Mouse (Mus musculus) macrophage (primary cell): ENCODE measurements around the gene Ssbp3. TPM values are rescaled to one million over a fixed set of nuclear protein-coding genes. Genes with fewer than 3 reads are reported as not detected.

Source experiments
- H3K27ac ChIP-seq: fragments of 350-480 bp; formaldehyde crosslinking; 2 replicates; pipeline ENCODE4 v1.9.0; 2021
- H3K36me3 ChIP-seq: fragments of 350-480 bp; formaldehyde crosslinking; 2 replicates; pipeline ENCODE4 v1.9.0; 2021; ENCODE audit errors: inconsistent target
- H3K4me3 ChIP-seq: fragments of 350-480 bp; formaldehyde crosslinking; 2 replicates; pipeline ENCODE4 v1.9.0; 2021; ENCODE audit errors: inconsistent target
- H3K79me2 ChIP-seq: fragments of 350-480 bp; formaldehyde crosslinking; 2 replicates; pipeline ENCODE4 v1.9.0; 2021; ENCODE audit errors: inconsistent target
- WGBS: methylation state at CpG from one replicate; pipeline ENCODE4 v1.1.7; 2026; ENCODE audit warnings: inconsistent platforms; ENCODE audit not compliant: missing documents; 5-methylcytosine and 5-hydroxymethylcytosine counted together
- polyA plus RNA-seq: library from polyadenylated mRNA; stranded (reverse); fragments of 250-400 nt; gene quantifications from 3 replicates; pipeline ENCODE4 v1.2.4, GENCODE M21; 2018; ENCODE audit warnings: inconsistent platforms

Ssbp3 gene
- polyA plus RNA-seq, 1 experiment from 2014 or later, result 44.3 TPM

DNA sequence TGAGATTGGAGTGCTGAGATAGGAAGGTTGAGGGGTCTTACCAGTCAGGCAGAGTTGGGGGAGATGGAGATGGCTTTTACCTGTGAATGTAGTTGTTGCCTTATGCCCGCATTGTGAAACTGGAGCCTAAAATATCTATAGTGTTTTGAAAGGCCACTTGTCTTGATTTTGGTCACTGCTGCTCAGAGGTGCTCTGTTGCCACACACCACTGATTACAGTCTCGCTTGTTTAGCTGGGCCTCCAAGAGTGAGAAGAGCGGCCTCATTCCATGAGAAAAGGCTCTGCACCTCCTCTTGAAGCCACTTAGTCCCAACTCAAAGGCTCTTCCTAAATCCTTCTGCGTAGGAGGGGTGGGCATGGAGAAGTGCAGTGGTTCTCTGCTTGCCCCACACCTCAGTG is 40.3 kb downstream of the Ssbp3 start:
- Histone ChIP-seq H3K79me2 (no peaks in the 10 kb centered on the region; the same call in 1 of the 2 replicates), H3K27ac (no peak overlapping the region), H3K4me3 (no peak overlapping the region), H3K36me3 (no peaks in the 10 kb centered on the region)
- WGBS, result 89% methylated on average over 4 of the region's 4 CpGs

DNA sequence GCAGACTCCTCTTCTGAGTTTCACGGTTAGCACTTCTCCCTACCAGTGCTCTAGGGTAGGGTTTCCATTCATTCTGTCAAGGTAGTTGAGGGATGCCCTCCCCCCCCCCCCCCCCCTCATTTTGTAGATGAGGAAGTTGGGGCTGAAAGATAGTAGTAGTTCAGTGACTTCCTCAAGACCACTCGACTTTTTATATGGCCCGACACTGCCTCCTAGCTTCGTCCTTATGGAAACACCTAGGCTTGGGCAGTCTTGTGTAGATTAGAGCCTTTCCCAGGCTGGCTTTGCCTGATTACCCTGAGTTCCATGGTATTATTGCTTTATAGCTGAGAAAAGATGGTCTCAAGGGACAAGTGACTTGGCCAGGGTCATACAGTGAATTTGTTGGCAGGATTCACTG is 41.0 kb downstream of the Ssbp3 start:
- H3K36me3 ChIP-seq, result no peaks in the 10 kb centered on the region
- no peak overlapping the region for H3K27ac ChIP-seq
- no peaks in the 10 kb centered on the region; the same call in 1 of the 2 replicates for H3K79me2 ChIP-seq
- H3K4me3 ChIP-seq, result no peak overlapping the region
- WGBS, result 18% methylated on average over 4 of the region's 4 CpGs

DNA sequence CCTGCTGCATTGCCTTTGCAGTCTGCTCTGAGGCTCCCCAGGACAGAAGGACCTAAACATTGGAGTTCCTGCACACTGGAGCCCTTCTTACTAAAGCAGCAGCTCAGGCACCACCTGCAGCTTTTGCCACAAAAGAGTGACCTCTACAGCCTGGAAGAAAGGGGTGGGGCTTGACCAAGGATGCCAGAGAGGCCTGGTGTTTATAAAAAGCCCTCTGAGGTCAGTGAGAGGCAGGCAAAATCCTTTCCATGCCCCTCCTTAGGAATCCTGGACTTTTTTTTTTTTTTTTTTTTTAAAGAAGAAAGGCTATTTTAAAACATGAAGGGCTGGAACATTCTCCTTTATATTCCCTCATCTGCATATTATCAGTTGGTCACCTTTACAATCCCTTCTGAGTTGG is 42.7 kb downstream of the Ssbp3 start:
- no peak overlapping the region for H3K27ac ChIP-seq
- no peaks in the 10 kb centered on the region for H3K79me2 ChIP-seq
- no peaks in the 10 kb centered on the region for H3K36me3 ChIP-seq
- no peak overlapping the region for H3K4me3 ChIP-seq

DNA sequence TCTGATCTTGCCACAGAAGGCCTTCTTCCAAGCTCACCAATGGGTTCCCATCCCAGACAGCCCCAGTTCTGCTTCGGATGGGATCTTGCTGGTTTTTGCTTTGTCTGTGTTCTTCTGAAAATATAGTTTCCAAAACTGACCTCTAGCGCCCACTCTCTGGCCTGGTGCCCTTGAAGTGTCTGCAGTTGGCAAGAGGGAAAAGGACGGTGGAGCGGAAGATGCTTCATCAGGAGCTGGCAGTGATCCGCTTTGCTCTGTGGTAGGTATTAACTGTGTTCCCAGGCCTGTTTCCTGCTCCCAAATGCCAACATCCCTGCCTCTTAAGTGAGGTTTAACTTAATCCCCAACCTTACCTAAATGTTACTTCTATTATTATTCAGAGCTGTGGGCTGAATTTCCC is 43.3 kb downstream of the Ssbp3 start:
- no peaks in the 10 kb centered on the region for H3K79me2 ChIP-seq
- no peak overlapping the region for H3K27ac ChIP-seq
- WGBS, result 95% methylated on average over 5 of the region's 5 CpGs
- no peaks in the 10 kb centered on the region for H3K36me3 ChIP-seq
- no peak overlapping the region for H3K4me3 ChIP-seq

DNA sequence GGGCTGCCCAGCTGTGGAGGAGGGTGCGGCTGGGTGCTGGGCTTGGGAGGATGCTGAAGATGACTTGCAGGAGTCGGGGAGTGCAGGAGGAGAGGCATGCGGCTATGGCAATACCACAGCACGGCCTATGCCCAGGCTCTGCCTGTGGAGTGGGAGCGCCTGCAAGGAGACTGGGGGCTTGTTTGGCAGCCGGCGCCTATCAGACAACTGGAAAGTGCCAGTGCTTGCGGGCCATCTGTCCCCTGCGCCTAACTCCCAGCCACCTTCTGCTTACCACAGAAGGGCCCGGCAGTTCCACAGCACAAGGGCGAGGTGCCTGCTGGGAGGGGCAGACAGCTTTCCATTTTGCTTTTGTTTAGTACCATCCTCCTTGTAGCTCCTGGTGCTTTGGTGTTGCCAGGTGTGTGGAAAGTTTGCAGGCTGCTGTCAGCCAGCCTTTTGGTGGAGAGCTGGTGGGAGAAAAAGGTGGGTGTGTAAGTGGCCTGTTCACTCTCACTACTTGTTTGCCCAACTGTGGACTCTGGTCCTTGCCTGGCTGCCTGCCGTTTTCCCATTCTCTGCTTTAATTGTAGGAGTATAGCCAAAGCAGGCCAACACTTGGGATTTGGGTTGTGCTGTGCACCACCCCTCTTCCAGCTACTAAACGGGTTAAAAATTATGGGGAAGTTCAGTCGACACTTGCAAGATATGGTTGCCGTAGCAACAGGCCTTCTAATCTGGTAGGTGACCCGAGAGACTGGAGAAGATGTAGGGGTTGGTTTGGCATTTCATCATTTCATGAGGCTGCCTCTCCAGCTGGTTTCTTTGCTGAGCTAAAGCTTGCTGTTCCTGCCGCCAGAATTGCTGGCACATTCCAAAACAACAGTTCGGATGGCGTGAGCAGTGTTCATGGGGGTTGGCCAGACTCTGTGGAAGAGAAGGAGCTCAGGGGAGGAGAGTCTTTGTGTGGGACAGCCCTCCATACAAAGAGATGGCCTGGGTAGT is 45.5 kb downstream of the Ssbp3 start:
- Histone ChIP-seq H3K36me3 (no peaks in the 10 kb centered on the region), H3K79me2 (no peaks in the 10 kb centered on the region; the same call in 1 of the 2 replicates), H3K27ac (no peak overlapping the region), H3K4me3 (no peak overlapping the region)
- 59% methylated on average over 16 of the region's 19 CpGs for WGBS

DNA sequence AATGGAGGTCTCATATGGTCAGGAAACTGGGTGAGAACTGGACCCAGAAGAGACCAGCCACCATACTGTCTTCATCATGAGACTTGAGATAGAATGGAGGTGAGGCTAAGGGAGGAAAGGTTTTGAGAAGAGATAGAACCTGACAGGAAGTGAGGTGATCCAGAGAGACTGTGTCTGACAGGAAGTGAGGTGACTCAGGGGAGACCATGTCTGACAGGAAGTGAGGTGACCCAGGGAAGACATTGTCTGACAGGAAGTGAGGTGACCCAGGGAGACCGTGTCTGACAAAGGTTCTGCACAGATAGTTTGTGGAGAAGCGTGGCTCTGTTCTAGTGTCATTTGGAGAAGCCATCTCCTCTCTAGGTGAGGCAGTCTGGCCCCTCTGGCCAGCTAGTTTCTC is 47.6 kb downstream of the Ssbp3 start:
- H3K27ac ChIP-seq, result no peak overlapping the region
- 63% methylated on average over 2 of the region's 2 CpGs for WGBS
- no peaks in the 10 kb centered on the region; the same call in 1 of the 2 replicates for H3K79me2 ChIP-seq
- H3K4me3 ChIP-seq, result no peak overlapping the region
- H3K36me3 ChIP-seq, result no peaks in the 10 kb centered on the region

DNA sequence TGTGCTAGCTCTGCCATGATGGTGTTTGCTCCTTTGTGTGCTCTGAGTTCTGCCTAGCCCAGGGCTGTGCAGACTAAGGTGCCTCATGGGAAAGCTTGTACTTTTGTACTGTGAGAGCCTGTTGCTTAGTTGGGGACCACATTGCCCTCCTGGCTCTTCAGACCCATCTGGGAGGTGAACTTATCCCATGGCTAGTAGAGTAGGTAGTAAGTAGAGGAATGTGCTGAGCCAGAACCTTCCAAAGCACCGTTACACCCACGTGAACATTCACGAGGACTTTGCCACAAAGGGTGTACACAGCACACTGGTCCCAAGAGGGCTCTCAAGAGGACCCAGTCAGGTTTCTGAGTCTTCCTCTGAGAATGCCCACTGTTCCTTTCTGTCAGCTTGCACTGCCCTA is 48.1 kb downstream of the Ssbp3 start:
- Histone ChIP-seq H3K4me3 (no peak overlapping the region), H3K27ac (no peak overlapping the region), H3K79me2 (no peaks in the 10 kb centered on the region; the same call in 1 of the 2 replicates), H3K36me3 (no peaks in the 10 kb centered on the region)
- 94% methylated on average over 3 of the region's 3 CpGs for WGBS

DNA sequence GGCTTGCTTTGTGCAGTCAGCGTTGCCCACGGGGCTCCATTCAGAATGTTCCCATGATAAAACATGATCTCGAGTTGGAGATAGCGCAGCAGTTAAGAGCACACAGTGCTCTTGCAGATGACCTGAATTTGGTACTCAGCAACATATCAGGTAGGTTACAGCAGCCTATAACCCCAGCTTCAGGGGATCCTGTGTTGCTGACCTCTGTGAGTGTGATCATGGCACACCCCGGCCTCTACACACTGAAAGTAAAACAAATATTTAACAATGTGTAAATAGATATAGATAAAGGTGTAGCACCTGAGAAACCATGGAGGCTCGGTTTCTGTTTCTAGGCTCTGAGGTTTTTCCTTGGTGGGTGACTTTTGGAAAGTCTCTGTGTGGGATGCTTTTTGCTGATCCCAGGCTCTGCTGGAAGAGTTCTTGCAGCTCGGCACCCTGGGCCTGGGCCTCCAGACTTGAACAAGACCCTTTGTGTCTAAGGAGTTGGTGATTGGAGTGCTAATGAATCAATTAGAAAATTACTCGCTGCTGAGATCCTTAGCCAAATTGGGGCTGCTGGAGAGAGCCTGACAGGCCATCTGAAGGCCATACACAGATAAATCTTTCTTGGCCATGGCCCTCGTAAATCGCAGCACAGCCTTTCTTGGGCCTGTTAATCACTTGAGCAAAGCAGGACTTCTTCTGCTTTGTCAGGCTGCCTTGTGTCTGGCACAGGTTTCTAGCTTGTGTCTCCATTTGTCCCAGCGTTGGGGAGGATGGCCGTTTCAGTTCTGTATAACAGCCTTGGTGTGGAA is 49.2 kb downstream of the Ssbp3 start:
- Histone ChIP-seq H3K27ac (no peak overlapping the region), H3K36me3 (no peaks in the 10 kb centered on the region), H3K79me2 (no peaks in the 10 kb centered on the region; the same call in 1 of the 2 replicates), H3K4me3 (no peak overlapping the region)
- WGBS, result 91% methylated on average over 12 of the region's 12 CpGs

DNA sequence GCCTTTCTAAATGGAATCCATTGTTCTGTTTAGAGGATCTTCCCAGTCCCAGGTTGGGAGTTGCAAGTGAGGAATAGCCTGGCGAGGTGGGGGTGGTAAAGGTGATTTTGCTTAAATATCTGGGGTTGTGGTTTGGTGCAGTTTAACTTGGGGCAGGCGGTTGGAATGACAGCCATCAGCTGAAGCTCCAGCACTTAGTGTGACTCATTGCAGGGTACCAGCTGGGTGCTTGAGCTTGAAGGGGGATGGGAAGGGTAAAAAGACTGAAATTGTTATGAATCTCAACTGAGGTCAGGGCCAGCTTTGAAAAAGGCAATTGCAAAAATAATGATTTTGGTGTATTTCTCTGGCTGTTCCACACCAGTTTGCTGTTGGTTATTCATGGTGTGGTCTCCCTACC is 50.0 kb downstream of the Ssbp3 start:
- Histone ChIP-seq H3K4me3 (no peak overlapping the region), H3K36me3 (no peaks in the 10 kb centered on the region), H3K27ac (no peak overlapping the region), H3K79me2 (no peaks in the 10 kb centered on the region; the same call in 1 of the 2 replicates)
- 92% methylated on average over 2 of the region's 2 CpGs for WGBS

DNA sequence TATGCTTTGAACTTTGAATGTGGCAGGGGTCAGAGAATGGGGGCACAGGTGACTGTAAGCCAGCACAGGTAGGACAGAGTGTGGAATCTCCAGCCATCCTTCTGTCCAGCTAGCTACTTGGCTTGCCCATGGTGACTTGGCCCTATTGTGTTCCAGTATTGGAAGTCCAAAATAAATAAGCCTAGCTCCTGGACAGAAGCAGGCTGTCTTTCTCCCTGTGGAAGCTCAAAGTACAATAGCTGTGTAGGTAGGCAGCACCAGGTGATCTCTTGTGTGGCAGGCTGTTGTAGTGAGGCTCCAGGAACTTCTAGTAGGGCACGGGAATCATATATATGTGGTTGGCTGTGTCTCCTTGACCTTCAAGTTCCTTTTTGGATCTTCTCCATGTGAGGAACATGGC is 50.8 kb downstream of the Ssbp3 start:
- H3K4me3 ChIP-seq, result no peak overlapping the region
- H3K27ac ChIP-seq, result no peak overlapping the region
- H3K79me2 ChIP-seq, result no peaks in the 10 kb centered on the region; the same call in 1 of the 2 replicates
- 100% methylated on average over 1 of the region's 1 CpGs for WGBS
- H3K36me3 ChIP-seq, result no peaks in the 10 kb centered on the region

DNA sequence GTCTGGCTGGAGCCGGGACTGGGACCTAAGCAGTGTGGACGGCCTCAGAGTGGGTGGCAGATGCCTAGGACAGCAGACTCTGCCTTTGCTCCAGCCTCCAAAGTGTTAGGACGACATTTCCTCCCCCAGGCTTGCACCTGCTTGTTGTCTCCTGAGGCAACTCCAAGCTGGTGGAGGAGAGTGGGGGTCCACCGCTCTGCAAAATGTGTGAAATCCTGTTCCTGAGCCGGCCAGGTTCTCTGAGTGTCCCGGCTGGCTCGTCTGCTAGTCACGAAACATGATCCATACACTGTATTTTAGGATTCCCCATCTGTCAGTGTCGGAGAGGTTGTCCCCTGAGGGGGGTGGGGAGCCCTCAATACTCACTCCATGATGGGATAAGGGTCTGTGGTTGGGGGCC is 53.9 kb downstream of the Ssbp3 start:
- Histone ChIP-seq H3K36me3 (no peaks in the 10 kb centered on the region), H3K79me2 (no peaks in the 10 kb centered on the region; the same call in 1 of the 2 replicates), H3K4me3 (no peak overlapping the region), H3K27ac (no peak overlapping the region)
- 93% methylated on average over 9 of the region's 9 CpGs for WGBS

DNA sequence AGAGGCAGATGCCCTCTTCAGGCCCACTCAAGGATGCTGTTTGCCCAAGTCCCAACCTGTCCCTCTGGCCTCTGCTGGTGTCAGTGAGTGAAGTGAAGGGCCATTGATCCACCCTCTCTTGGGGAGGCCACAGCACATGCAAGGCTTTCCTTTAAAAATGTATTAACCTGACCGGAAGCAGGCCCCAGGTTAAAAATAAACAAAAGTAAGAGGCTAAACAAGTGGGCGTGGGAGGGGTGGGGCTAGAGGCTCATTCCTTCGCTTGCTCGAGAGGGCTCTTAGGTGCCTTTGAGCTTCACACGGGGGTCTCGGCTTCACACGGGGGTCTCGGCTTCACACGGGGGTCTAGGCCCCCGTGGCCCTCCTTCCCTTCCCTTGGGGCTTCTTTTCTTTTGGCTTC is 54.5 kb downstream of the Ssbp3 start:
- H3K4me3 ChIP-seq, result no peak overlapping the region
- 93% methylated on average over 10 of the region's 10 CpGs for WGBS
- H3K36me3 ChIP-seq, result no peaks in the 10 kb centered on the region
- H3K79me2 ChIP-seq, result no peaks in the 10 kb centered on the region; the same call in 1 of the 2 replicates
- no peak overlapping the region for H3K27ac ChIP-seq

DNA sequence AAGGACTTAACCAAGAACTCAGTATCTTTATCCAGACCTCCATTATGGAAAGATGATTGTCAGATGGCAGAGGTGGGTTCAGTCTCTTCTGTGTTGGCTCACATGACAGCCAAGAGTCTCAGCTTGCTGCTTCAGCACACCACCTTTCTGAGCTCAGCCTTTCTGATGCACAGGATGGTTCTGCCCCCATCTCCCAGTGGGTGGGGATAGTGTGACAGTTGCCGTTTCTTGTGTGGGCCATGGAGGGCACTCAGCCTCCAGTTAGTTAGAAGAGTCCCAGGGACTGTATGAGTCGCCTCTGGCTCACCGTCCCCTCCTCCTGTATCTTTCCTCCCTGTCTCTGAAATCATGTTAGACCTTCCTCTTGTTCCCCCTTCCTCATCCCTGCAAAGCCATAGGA is 55.9 kb downstream of the Ssbp3 start:
- no peak overlapping the region for H3K4me3 ChIP-seq
- H3K27ac ChIP-seq, result no peak overlapping the region
- H3K36me3 ChIP-seq, result no peaks in the 10 kb centered on the region
- H3K79me2 ChIP-seq, result no peaks in the 10 kb centered on the region; the same call in 1 of the 2 replicates
- 95% methylated on average over 3 of the region's 3 CpGs for WGBS

DNA sequence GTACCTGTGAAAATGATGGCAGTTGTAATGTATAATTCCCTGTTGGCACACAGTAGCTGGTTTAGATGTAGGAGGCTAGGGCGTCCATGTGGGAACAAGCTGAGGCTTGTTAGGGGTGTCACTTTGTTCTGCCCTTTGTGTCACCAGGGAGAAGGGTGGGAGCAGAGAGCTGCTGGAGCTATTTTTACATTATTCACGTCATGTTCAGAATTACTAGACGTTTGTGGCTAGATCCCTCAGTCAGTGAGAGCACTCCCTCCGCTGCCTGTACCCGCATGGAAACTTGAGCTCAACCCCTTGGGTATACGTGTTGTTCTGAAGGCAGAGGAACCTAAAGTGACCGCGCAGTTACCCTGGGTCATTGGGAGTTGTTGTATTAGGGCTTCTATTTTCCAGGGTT is 58.4 kb downstream of the Ssbp3 start:
- peaks cover 7% of the 10 kb centered on the region; the same call in 1 of the 2 replicates for H3K79me2 ChIP-seq
- no peak overlapping the region for H3K27ac ChIP-seq
- 66% methylated on average over 8 of the region's 8 CpGs for WGBS
- no peak overlapping the region for H3K4me3 ChIP-seq
- H3K36me3 ChIP-seq, result no peaks in the 10 kb centered on the region

DNA sequence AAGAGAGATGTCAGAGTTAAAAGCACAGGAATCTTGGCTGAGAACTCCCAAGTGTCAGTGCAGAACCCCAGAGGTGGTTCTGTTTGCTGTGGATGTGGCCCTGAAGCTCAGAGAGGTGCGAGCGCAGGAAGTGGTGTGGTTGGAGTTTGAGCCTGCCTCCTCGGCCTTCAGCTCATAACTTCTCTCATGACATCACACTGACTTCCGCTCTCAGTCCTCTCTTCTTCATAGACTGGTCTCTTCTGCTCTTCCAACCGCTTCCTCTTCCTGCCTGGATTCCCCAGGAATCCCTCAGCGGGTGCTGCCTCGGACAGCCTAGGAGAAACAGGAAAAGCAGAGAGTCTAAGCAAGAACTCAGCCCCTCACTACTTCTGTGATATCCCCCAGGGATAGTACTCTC is 60.3 kb downstream of the Ssbp3 start:
- H3K36me3 ChIP-seq, result no peaks in the 10 kb centered on the region
- 0% methylated on average over 7 of the region's 7 CpGs for WGBS
- no peak overlapping the region for H3K4me3 ChIP-seq
- H3K79me2 ChIP-seq, result peaks cover 7% of the 10 kb centered on the region; the same call in 1 of the 2 replicates
- no peak overlapping the region for H3K27ac ChIP-seq
